8 mouse cellular contexts compared by ENCODE assay signal in genomic region chrX:99137143-99137870, GRCm38 (mm10). TPM values are rescaled to one million over a fixed set of nuclear protein-coding genes. Genes with fewer than 3 reads are reported as not detected.
DNase-seq lines count a peak whose midpoint lies in the region; ATAC-seq lines count a peak whose summit lies in the region.

No protein-coding gene starts in this region.

- H3K27ac ChIP-seq in heart, embryonic 11.5 days (ENCODE audit: low read depth, low read length) = peak overlapping the region; percentile 62; the same call in 1 of the 2 replicates
- H3K27ac ChIP-seq in hindbrain, embryonic 16.5 days (ENCODE audit: low read depth, low read length) = peak overlapping the region; percentile 60; the same call in 1 of the 2 replicates
- H3K27ac ChIP-seq in midbrain, embryonic 13.5 days = peak overlapping the region; percentile 85

- WGBS in heart, embryonic 11.5 days (ENCODE audit: insufficient replicate concordance) = 24% methylated on average over 28 of the region's 31 CpGs
- WGBS in hindbrain, embryonic 16.5 days = 28% methylated on average over 30 of the region's 31 CpGs
- 29% methylated on average over 31 of the region's 31 CpGs for WGBS in midbrain, embryonic 13.5 days

- no peak for DNase-seq in heart, postnatal 4 days
- no peak for DNase-seq in thymus, postnatal 0 days (ENCODE audit: low spot score)
- no peak for DNase-seq in kidney, postnatal 4 days

- H3K4me1 ChIP-seq in heart, embryonic 11.5 days (ENCODE audit: control insufficient read depth, insufficient read depth, low read length) = peaks cover 10% of the 10 kb centered on the region
- H3K4me1 ChIP-seq in hindbrain, embryonic 16.5 days (ENCODE audit: control insufficient read depth, insufficient read depth, low read depth, low read length) = peaks cover 20% of the 10 kb centered on the region
- H3K4me1 ChIP-seq in midbrain, embryonic 13.5 days (replicated peaks) = peaks cover 39% of the 10 kb centered on the region

- H3K27me3 ChIP-seq in heart, embryonic 11.5 days (ENCODE audit: control insufficient read depth, insufficient read depth, low read length) = peaks cover 11% of the 10 kb centered on the region; the same call in 1 of the 2 replicates
- peaks cover 3% of the 10 kb centered on the region; the same call in 1 of the 2 replicates for H3K27me3 ChIP-seq in hindbrain, embryonic 16.5 days (replicated peaks; ENCODE audit: control insufficient read depth, insufficient read depth, low read length)
- H3K27me3 ChIP-seq in midbrain, embryonic 13.5 days = peaks cover 21% of the 10 kb centered on the region

- ATAC-seq in heart, embryonic 11.5 days (replicated peaks; ENCODE audit: insufficient number of reproducible peaks, low FRiP score, low TSS enrichment) = no peak
- 0 out of 2 replicates have a peak, but pooled peaks have one; percentile 15 for ATAC-seq in common myeloid progenitor, adult 5-6 weeks (replicated peaks; ENCODE audit: low read depth, poor library complexity, severe bottlenecking)
- no peak for ATAC-seq in hindbrain, embryonic 16.5 days
- ATAC-seq in midbrain, embryonic 13.5 days = no peak
- no peak for ATAC-seq in cerebellum, adult (ENCODE audit: insufficient number of reproducible peaks, low FRiP score, low TSS enrichment)

- H3K4me3 ChIP-seq in heart, embryonic 11.5 days (ENCODE audit: low read depth, low read length) = peak overlapping the region; percentile 64
- H3K4me3 ChIP-seq in hindbrain, embryonic 16.5 days (ENCODE audit: low read length) = peak overlapping the region; percentile 70
- H3K4me3 ChIP-seq in midbrain, embryonic 13.5 days (replicated peaks) = peak overlapping the region; percentile 70

- H3K36me3 ChIP-seq in heart, embryonic 11.5 days (ENCODE audit: control insufficient read depth, insufficient read depth, low read length) = no peaks in the 10 kb centered on the region
- no peaks in the 10 kb centered on the region for H3K36me3 ChIP-seq in hindbrain, embryonic 16.5 days (ENCODE audit: control insufficient read depth, insufficient read depth, low read length)
- H3K36me3 ChIP-seq in midbrain, embryonic 13.5 days = no peaks in the 10 kb centered on the region

- peak overlapping the region; percentile 83 for H3K9ac ChIP-seq in heart, embryonic 11.5 days (ENCODE audit: low read depth, low read length)
- H3K9ac ChIP-seq in hindbrain, embryonic 16.5 days (ENCODE audit: low read depth, low read length) = peak overlapping the region; percentile 72
- peak overlapping the region; percentile 89 for H3K9ac ChIP-seq in midbrain, embryonic 13.5 days (replicated peaks)

- peak overlapping the region; percentile 68 for H3K4me2 ChIP-seq in heart, embryonic 11.5 days
- peak overlapping the region; percentile 56 for H3K4me2 ChIP-seq in hindbrain, embryonic 16.5 days (ENCODE audit: low read length)
- peak overlapping the region; percentile 76 for H3K4me2 ChIP-seq in midbrain, embryonic 13.5 days (replicated peaks)

- no peaks in the 10 kb centered on the region for H3K9me3 ChIP-seq in heart, embryonic 11.5 days (replicated peaks; ENCODE audit: control insufficient read depth, low read length)
- H3K9me3 ChIP-seq in hindbrain, embryonic 16.5 days (ENCODE audit: control insufficient read depth, low read length) = no peaks in the 10 kb centered on the region
- no peaks in the 10 kb centered on the region for H3K9me3 ChIP-seq in midbrain, embryonic 13.5 days

RNA-seq across cellular contexts. Expression of gene Efnb1, which starts 1.4 kb away (rescaled TPM):
- 16.0 and 16.8 TPM in 2 replicates for polyA plus RNA-seq in heart, embryonic 11.5 days (2014; fragmentation: Nextera tagmentation; extraction: Ambion mirVana)
- 10 to 100 TPM; 25.9 to 29.8 TPM for total RNA-seq in heart, postnatal 4 days (2021)
- 3.0 and 3.1 TPM in 2 replicates for total RNA-seq in common myeloid progenitor, adult 5-6 weeks (2017)
- polyA plus RNA-seq in hindbrain, embryonic 16.5 days (2015; fragmentation: Nextera tagmentation; extraction: Ambion mirVana) = 16.0 and 19.5 TPM in 2 replicates
- polyA plus RNA-seq in midbrain, embryonic 13.5 days (2015; fragmentation: Nextera tagmentation; extraction: Ambion mirVana) = 24.1 and 36.5 TPM in 2 replicates
- 4.8 and 5.0 TPM in 2 replicates for polyA plus RNA-seq in thymus, postnatal 0 days (2015; fragmentation: Nextera tagmentation; extraction: Ambion mirVana)
